Mouse (Mus musculus) right cerebral cortex, adult 18-20 months (tissue): ENCODE measurements at regions not wholly inside any gene's neighbourhood (a gene's known extent, or its start where the extent isn't known, plus 50 kb on each side); places are given as distances from the start of the nearest gene placed in this dataset.

Source experiments
- DNase-seq: peaks from one replicate; pipeline ENCODE4 v3.0.0; 2022; ENCODE audit warnings: mixed read lengths

GRCm38 (mm10) chr2:109791921-109792320, 98.7 kb upstream of the Lin7c start:
- peak; percentile 45 for DNase-seq

DNA sequence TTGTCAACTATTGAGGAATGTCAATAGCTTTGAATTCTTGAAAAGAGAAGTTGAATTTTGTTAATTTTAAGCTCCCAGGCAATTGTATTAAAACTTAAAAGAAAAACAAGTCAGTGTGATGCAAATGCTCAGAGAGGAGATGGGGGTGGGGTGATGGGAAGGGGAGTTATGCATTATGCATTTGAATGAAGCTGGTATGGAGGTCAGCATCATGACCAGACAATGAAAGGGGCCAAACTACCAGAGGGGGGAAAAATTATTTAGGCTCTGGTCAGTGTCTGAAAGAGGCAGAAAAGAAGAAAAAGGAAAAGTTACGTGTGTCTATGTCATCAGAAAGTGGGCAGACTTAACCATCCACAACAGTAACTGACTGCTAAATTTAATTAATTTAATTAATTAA, 73.7 kb upstream of the Lin7c start:
- no peak for DNase-seq

DNA sequence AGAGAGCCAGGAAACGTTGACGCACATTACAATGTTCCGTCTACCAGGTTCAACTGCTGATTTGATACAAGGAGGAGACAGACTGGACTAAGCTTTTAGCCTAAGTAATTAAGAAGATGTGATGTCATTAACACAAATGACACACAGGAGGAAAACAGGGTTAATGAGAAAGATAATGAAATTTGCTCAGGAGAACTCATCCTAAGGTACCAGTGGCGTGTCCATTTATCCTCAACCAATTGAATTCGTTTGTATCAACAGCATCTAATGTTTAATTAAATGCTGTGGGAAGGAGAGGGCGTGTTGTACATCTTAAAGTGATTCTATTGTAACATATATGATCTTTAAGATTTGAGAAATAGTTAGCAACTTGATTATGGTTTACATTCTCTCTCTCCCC, 70.3 kb upstream of the Lin7c start:
- no peak for DNase-seq

GRCm38 (mm10) chr2:109820869-109821268, 69.8 kb upstream of the Lin7c start:
- no peak for DNase-seq

DNA sequence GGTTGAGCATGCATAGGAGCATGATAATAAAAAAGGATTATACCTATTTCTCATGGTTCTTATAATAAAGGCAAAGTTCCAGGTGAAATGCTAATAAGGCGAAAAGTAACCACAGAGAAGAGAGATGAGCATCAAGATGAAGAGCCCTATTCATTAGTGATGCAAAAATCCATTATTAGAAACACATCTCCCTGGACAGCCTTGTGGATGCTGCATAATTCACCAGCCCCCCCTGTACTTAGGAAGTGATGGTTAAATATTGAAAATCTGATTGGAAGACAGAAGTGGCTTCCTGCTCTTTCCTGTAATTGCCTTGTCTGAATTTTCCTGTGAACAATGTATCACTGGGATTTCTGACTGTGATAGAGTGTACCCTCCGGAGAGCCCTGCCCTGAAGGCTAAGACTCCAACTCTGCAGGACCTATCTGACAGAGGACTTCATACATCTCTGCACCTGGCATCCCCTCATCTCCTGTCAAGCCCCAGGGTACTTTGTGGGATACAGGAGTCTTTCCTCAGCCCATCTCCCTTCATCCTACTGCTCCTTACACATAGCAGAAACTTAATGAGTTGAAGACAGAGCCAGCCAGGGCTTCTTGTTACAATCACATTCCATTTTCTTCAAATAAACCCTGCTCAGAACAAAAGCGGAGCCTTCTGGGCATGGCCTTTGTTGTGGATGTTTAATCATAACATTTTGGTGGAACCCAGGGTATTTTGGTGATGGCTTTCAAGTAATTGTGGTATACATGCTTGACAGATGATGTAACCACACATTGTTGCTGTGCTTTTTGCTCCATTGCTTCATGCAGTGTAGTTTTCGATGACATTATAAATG, 67.4 kb upstream of the Lin7c start:
- DNase-seq, result no peak

GRCm38 (mm10) chr2:109840258-109840657, 50.4 kb upstream of the Lin7c start:
- no peak for DNase-seq
